Mouse (Mus musculus) lung, adult 2 months (tissue): ENCODE measurements at regions not wholly inside any gene's neighbourhood (a gene's known extent, or its start where the extent isn't known, plus 50 kb on each side); places are given as distances from the start of the nearest gene placed in this dataset.

ENCODE experiments used
- CTCF ChIP-seq: fragments of 200-500 bp; IDR thresholded peaks from 2 replicates; pipeline ENCODE4 v1.5.1; 2011; ENCODE audit warnings: mild to moderate bottlenecking, low read length, control low read depth; ENCODE audit not compliant: insufficient read depth
- POLR2A ChIP-seq: fragments of 200-500 bp; IDR thresholded peaks from 2 replicates; pipeline ENCODE4 v1.6.1; 2011; ENCODE audit warnings: low read depth, mild to moderate bottlenecking, control low read depth, low read length, borderline replicate concordance; ENCODE audit errors: extremely low read depth

- TF ChIP-seq POLR2A = no peak
- no peak for TF ChIP-seq CTCF
These were observed 134.2 kb upstream of the Tars start for GRCm38 (mm10) chr15:11533616-11534015.
